Mouse (Mus musculus) lung, postnatal 25 days (tissue): ENCODE measurements around the gene Spata5.

Experiments used
- DNase-seq: peaks from one replicate; pipeline ENCODE4 v3.0.0; 2022; ENCODE audit warnings: low spot score

Spata5 gene

DNA sequence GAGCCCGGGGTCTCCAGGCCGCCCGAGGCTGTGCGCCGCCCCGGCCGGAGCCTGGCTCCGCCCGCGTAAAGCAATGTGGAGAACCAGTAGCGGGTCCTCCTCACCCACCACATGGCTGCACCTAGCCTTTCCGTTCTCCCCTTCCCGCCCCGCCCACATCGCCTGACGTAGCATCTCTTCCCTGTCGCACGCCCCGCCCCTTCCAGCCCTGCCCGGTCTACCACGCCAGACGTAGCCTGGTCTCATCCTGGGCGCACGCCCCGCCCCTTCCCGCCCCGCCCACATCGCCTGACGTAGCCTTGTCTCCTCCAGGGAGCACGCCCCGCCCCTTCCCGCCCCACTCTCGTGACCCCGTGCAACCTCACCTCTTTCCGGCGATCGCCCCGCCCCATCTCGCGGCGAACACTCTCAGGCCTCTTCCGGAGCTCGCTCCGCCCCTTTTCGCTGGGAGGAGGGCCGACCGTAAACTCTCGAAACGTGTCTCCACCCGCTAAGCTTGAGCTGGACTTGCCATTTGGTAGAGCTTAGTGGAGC lies at the start of gene Spata5:
TSS of gene Spata5 (plus strand) at position 439 of the 534 bp plus-strand sequence.
- peak; percentile 98 for DNase-seq

DNA sequence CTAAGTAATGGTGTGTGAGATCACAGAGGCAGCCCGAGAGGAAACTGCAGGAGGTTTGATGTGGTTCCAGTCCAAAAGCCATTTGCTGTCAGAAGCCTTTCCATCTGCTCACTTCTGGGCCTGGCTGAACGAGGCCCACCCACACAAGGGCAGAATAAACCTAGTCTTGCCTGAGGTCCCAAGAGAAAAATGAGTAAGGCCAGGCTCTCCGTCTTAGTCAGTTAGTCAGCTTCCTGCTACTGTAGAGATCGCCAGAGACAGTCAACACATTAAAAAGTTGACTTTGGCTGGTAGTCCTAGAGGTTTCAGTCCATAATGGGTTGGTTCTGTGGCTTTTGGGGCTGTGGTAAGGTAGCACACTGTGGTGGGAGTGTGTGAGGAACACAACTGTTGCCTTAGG lies 49.3 kb upstream of the Spata5 start:
- no peak for DNase-seq

DNA sequence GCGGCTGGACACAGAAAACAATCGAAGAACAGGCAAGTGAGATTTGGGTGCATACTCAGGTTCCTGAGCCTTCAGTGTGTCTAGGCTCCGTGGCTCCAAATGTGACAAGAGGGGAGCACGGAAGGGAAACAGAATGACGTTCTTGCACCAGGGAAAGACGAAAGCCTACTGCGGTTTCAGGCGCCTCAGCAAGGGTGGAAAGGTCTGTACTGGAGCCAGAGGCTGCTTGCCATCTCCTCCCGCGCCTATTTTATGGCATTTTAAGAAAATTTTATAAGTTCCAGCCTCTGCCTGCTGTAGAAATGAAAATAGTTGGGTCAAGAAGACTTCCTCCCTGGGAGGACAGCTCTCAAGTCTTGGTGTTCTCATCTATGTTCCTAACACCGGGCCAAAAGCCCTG lies 46.0 kb upstream of the Spata5 start:
- DNase-seq, result no peak

DNA sequence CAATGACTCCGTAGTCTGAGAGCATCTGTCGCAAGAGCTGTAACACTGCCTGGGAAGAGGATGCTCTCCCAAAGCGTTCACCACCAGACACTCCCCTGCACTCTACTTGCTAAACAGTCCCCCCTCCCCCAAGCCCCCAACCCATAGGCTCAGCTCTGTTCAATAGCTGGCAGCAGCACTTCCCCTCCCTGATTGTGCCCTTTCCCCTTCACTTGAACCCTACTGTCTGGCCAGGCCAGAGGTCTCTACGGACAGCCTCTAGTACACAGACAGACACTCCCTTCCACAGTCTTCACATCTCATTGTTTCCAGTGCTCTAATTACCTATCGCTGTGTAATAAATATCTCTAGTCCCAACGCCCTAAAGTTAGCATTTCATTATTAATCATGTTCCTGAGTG lies 41.8 kb upstream of the Spata5 start:
- no peak for DNase-seq

DNA sequence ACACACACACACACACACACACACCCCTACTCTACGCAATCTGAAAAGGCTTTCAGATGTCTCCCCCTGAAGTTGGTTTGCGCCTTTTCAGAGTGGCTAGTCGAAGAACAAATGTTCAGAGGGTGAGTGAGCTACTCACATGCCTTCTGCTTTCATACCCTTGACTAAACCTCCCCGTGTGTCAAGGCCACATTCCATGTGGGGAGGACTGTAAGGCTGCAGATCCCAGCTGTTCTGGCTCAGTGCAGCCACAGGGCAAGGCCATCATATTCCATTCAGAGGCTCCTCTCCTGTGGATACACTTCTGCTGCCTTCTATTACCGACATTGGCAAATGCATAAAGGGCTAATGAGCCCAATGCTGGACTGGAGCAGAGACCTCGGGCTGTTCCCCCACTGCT lies 41.3 kb upstream of the Spata5 start:
- peak; percentile 53 for DNase-seq

DNA sequence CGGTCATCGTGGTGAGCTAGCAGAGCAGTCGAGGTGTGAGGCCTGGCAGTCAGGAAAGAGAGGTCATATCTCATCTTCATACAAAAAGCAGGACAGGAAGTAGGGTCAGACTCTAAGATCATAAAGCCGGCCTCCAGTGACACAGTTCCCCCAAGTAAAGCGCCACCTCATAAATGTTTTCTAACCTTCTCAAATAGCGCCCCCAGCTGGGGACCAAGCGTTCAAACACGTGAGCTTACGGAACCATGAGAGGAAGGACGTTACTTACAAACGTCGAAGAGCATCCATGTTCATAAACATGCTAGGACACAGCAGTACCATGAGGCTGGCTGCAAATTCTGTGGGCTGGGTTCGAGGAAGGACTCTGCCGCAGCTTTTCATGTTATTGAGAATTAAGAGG lies 40.5 kb upstream of the Spata5 start:
- no peak for DNase-seq

DNA sequence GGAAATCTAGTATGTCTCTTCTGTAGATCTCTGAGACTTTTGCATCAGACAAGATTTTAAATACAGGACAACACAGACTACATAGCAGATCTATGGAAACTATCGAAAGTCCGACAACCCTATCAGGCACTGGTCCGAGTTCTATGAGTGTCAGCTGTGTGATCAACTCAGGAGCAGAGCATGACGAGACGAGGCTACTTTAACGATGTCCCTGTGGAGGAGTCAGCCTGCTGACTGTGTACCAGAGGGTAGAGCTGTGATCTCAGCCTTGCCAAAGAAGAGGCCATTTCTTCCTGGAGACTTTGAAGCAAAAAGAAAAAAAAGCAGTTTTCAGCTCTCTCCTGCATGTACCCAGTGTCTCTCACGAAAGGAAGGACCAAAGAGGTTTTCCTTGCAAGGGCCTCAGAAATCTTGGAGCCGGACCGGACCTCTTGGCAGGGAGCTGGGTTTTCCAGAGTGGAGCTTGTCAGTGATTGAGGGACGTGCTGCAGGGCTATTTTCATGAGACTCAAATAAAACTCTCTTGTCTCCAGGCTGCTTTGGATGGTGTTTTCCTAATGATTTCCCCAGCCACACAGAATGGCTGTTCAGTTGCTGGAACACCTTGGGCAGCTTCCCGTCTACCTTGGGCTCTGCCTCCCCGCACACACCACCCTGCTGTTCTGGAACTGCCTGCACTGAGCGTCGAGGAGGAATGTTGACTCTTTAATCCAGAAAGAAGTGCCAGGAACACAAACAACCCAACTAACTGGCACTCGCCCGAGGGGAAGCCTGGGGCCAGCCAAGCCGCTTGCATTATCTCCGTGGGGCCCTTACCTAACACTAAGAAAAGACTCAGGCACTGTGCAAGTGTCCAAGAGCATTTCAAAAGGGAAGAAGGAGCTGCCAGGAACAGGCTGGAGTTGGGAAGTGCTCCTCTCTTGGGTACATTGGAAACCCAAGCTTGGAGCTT lies 39.5 kb upstream of the Spata5 start:
- DNase-seq, result peak; percentile 81

DNA sequence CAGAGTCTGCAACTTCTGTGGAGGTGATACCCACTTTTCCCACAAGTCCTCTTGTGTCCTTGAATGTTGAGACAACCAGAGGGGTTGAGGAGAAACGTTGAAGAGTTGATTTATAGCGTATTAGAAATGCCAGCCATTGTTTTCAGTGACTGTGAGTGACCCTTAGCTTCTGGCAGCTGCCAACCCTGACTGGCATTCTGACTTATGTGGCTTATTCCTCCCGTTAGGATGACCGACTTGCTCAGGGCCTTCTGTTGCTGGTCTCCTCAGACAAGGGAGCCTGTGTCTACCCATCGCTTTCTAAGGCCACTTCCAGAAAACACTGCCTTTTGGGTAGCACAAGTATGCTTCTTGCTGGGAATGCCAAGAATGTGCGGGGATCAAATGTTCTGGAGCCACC lies 38.2 kb upstream of the Spata5 start:
- DNase-seq, result no peak

DNA sequence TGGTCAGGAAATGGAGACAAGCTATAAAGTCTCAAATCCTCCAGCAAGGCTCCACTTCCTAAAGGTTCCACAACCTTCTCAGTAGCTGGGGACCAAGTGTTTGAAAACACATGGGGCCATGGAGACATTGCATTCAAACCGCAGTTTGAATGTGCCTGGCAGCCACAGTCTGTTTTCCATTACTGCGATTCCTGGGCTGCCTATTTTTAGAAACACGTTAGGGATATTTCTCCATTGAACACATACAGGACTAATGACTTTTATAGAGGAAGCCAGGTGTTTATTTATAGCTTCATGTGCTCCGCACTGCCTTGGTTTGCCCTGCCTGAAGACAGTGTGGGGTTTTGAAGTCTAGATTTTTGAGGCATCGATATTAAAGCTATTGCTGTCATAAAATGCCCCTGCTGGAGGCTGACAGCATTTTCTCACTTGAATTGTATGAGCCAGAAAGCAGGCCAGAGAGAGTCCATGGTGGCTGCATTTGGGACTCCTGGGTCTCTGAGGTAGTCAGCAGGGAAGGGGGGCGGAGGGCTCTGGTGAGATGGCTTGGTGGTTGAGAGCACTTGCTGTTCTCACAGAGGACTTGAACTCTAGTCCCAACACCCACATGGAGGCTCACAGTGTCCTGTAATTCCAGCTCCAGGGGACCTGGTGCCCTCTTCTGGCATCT lies 36.5 kb upstream of the Spata5 start:
- no peak for DNase-seq

DNA sequence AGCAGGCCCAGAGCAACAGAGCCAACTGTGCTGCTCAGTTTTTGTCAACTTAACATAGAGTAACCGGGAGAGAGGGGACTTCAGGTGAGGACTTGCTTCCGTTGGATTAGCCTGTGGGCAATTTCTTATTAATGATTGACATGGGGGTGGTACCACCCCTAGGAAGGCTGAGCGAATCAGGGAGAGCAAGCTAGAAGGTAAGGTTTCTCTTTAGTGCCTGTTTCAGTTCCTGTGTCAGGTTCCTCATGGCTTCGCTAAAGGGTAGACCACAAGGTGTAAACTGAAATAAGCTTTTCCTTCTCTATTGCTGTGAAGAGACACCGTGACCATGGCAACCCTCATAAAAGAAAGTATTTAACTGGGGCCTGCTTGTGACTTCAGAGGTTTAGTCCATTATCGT lies 32.4 kb upstream of the Spata5 start:
- DNase-seq, result no peak

DNA sequence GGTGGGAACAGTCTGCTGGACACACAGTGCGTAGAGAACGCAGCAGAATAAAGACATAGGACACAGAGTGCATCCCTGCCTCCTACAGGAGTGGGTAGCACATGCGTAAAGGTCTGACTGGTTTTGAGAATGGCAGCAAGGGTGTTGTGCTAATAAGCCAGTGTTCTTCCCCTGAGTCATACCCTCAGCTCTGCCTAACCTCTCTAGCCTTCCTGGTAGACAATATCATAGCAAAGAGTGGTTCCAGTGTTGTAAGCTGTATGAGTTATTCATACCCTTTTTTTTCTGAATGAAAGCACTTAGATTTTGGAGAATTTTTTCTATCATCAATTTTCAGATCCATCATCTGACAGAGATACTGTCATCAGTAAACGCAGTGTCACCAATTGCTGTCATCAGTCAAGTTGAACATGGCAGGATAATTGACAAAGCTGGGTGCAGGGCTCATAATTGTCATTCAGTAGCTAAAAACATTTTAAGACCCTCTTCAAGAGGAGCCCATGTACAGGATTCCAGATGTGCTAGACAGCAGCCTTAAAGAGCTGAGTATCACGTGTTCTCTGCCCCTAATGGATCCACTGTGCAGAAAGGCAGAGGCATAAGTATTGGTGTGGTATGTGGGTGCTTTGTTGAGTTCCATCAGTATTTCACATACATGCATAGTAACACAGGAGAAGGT lies 22.6 kb upstream of the Spata5 start:
- DNase-seq, result no peak

DNA sequence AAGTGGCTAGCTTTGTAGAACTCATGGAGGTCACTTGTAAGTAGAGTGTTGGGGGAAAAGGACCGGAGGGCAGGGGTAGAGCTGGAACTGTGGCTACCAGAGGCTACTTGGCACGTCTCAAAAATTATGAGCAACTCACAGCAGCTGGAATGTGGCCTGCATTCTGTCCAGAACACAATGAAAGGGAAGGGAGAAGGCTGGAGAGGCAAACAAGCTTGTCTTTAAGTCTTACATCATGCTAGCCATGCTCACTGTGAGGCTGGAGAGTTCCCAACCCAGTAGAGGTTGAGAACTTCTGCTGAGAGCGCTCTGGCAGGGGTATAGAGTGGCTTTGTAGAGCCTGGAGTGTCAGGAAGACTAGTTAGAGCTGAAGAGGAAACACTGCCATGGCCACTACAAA lies 22.1 kb upstream of the Spata5 start:
- DNase-seq, result no peak

DNA sequence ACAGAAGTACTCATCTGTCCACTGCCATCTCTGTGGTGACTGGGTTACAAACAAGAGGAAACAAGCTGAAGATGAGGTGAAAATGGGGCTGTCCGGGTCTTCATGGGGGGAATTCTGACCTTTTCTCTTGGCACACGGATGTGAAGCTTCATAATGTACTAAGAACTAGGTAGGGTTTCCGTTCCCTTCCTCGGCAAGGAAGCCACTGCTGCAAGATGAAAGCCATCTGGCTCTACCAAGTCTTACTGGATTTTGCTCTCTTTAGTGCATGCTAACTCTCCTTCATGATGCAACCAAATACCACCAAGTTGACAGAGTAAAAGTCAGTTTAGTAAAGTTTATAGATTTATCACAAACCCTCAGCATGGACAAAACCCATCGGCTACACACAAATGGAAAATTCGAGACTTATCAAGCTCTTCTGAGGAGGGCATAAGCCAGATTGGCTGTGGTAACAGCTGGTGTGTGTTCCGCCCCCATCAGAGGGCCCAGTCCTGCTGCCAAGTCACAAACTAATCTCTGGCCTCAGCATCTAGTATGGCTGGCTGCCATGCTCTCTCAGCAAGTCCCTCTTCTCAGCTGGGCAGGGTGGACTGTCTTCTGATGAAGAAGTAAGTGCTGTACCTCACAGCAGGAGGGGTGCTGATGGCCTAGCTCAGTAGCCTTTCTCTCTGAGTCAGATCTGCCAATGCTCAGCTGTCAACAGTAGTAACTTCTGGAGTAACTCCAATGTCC lies 20.9 kb upstream of the Spata5 start:
- peak; percentile 53 for DNase-seq

DNA sequence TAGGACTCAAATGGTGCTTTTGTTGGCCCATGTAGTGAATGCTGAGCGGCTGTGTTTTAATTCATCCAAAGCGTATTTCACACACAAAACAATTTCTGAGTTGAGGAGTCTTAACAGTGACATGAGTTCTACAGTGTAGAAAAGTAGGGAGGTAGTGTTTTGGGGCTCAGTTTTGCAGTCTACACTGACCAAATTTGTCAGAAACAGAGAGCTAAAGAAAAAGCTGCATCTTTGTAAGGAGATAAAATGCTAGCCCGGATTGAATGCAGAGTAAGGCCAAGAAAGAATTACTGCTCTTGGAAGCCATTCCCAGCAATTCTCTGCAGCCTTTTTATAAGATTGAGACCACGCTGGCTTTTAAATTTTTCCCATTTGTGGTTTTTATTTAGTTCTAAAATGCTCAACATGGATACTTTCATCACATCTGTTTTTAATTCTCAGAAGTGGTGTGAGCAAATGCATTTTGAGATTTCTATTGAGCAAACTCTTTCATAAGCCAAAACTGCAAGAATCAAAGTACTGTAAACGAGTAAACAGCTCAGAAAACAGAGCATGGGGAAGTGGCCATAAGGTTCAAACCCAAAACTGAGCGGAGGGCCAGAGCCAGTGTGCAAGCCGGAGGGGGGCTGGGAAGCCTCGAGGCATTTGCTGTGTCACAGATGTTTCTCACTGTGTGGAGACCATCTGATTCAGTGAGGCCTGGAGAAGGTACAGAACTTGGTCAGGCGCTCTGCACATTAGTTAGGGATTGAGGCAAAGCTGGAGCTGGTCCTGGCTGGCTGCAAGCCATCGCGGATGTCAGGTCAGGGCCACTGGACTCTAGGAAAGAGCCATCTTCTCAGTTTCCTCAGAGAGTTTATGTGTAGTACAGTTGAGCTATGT lies 17.7 kb upstream of the Spata5 start:
- DNase-seq, result peak; percentile 29

DNA sequence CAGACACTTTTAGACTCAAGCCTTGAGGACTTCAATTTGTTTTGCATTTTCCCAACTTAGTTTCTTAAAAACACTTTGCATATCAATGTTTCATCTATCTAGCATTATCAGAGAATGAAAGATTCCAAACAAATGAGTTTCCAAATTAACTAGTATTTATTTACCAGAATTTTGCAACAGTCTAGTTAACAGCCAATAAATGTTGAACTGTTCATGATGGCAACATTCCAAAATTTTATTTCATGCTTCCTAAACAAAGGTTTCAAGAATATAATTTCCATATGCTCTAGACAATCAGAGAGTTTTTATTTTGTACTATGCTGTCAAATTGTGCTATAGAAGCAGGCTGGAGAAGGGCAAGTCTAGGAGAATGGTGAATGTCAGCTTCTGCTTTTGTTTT lies 12.1 kb upstream of the Spata5 start:
- DNase-seq, result no peak

DNA sequence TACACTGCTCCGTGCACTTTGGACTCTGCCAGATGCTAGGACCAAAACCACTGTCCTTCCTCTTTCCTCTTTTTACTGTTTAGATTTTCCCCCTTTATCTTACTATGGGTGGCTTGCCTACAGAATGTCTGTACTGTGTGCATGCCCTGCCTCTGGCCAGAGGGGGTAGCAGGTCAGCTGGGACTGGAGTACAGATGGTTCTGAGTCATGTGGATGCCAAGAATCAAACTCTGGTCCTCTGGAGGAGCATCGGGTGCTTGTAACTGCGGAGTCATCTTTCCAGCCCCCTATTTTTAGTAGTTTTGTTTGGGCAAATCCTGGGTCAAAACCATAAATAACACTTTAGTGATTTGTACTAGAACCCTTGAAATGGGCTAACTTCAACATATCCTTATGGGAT lies 6.2 kb upstream of the Spata5 start:
- DNase-seq, result no peak

DNA sequence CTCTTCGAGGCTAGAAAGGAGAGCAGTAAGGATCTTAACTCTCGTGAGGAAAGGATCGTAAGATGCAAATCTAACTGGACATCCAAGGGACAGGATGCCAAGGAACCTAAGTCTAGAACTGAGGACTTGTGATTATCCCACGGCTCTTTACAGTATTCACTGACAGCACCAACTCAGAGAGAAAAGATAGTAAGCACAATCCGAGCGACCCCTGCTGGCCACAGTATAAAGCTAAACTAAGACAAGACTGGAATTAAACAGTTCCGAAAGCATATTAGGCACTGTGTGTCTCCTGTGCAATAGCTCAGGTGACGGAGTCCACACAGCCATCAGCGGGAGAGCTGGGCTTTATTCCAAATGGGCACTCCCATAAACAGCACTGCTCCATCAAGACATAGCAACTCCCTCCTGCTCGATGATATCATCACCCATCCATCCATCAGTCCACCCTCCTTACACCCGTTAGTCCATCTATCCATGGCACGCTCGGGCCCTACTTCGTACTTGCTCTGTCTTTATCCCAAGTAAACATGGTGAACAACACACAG lies 5.2 kb upstream of the Spata5 start:
- peak; percentile 75 for DNase-seq

DNA sequence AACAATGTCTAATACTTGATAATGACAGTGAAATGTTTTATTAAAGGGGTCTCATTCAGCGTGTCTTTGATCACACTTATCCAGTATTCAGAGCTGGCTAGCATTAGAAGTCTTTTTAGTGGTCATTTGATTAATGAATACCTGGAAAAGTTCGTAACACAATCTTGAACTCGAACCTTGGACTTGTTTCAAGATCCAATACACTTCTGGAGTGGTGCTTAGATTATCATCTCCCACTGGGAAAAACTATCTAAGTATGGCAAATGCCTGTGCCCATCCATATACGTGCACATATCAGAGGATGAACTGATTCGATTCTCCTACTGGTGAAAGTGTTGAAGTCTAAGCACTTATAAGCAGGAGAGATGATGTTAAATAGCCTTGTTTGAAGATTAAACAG lies 1.4 kb upstream of the Spata5 start:
- DNase-seq, result no peak

DNA sequence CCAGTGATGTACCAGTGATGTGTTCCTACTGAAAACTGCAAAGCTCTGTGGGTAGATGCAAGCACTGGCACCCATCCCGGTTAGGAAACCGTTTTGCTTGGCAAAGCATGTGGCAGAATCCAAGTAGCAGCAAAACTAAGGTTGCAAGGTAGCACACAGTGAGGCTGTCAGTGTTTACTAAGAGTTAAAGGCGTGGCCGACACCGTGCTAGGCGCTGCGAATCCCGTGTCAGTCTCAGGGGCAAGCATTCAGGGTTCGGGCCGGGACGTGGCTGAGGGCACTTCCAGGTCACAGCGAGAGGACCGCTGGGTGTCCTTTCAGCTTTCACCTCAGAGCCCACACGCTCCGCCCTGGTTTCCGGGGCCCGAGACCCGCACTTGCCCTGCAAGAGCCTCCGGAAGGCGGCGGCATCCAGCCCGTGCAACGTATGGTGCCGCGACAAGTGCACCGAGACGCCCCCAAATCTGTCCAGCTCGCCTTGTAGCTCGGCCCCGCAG lies 687 bp upstream of the Spata5 start:
- DNase-seq, result peak; percentile 60

DNA sequence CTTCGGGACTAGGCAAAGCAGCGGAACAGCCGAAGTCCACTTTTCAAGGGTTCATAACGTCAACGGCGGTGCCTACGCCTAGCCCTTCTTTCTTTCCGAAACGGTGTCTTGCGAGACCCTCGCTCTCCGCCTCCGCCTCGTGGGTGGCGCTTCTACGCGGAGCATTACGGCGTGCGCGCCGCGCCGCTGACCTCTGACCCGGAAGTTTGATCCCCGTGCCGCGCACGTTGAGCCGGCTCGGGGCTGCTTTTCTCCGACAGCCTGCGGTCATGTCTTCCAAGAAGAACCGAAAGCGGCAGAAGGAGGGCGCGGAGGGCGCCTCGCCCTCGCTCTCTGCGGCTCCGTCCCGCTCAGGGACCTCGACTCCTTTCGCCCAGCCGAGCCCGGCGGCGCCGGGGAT lies 376 bp downstream of the Spata5 start, which contains the start of gene Nudt6:
TSS of gene Nudt6 (minus strand) at position 140 of the 400 bp plus-strand sequence.
- peak; percentile 90 for DNase-seq
